Mouse (Mus musculus) lung, postnatal 0 days (tissue): ENCODE results near the gene Sncb.

Experiments used
- CTCF ChIP-seq: IDR thresholded peaks from 2 replicates; pipeline ENCODE4 v1.5.1; 2016; ENCODE audit warnings: antibody characterized with exemption, mild to moderate bottlenecking
- EP300 ChIP-seq: IDR thresholded peaks from 2 replicates; pipeline ENCODE4 v1.6.1; 2016; ENCODE audit warnings: antibody characterized with exemption, mild to moderate bottlenecking, control low read depth

DNA sequence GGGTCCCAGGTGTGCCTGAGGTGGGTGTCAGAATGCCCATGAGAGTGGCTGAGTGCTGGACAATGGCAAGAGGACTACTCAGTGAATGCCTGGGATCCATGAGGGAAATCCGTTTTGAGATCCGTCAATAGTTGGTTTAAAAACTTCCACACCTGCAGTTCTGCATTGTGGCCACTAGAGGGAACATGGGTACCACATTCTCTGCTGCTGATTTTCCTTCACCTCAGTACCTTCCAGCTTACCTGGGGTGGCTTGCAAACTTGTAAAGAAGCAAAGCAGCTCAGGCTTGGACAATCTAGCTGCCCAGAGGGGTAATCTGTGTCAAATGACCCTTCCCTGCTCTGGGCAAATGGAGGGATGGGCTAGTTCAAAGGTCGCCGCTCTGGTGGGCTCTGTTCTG, 31.0 kb upstream of the Sncb start:
- TF ChIP-seq CTCF (peak; percentile 95), EP300 (no peak)
